Mouse (Mus musculus) C2C12 (cell line): ENCODE data around the gene Faf1.

Experiments
- CEBPB ChIP-seq: IDR thresholded peaks from one replicate; pipeline ENCODE4 v1.6.1; 2011; ENCODE audit warnings: low read depth, mild to moderate bottlenecking, control low read depth, moderate library complexity
- CTCF ChIP-seq: IDR thresholded peaks from one replicate; pipeline ENCODE4 v1.5.1; 2011; ENCODE audit not compliant: control insufficient read depth, insufficient read depth, insufficient read length
- MYOD1 ChIP-seq: IDR thresholded peaks from one replicate; pipeline ENCODE4 v1.6.1; 2011; ENCODE audit warnings: low read depth; ENCODE audit not compliant: control insufficient read depth, insufficient read length
- MYOG ChIP-seq: IDR thresholded peaks from one replicate; pipeline ENCODE4 v1.6.1; 2011; ENCODE audit not compliant: control insufficient read depth, insufficient read length; ENCODE audit errors: extremely low read depth

DNA sequence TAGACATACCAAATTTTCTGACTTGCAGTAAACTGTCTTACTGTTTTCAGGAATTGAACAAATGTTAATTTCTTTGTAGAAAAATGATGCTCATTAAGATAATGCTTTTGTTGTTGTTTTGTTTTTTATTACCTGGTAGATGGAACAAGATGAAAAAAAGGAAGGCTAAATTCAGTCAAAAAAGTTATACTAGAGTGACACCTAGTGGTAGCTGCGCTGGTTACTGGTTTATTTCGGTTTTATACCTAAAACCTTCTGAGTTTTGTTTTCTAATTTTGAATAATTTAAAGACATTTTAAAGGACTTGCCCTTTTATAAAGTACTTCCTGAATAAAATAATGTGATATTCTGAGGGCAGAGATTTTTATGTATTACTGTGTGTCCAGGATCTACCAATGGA is 52.9 kb downstream of the Faf1 start:
- no peak for TF ChIP-seq CTCF
- no peak for TF ChIP-seq MYOD1
- TF ChIP-seq MYOG: no peak
- TF ChIP-seq CEBPB: no peak
